Mouse (Mus musculus): ENCODE measurements around the gene Dusp10. TPM values are rescaled to one million over a fixed set of nuclear protein-coding genes. Genes with fewer than 3 reads are reported as not detected.

The Dusp10 gene
- polyA plus RNA-seq, 1 experiment from 2014 or later: 6.5 TPM

GRCm38 (mm10) chr1:184042745-184043144, 29.6 kb downstream of the Dusp10 start:
- Histone ChIP-seq H3K4me2 (replicated peaks; ENCODE audit: low read depth, low read length) (no peak overlapping the region), H3K27ac (ENCODE audit: low read depth, low read length) (no peak overlapping the region), H3K36me3 (ENCODE audit: control insufficient read depth, insufficient read depth, low read length) (no peaks in the 10 kb centered on the region), H3K27me3 (ENCODE audit: control insufficient read depth, insufficient read depth, low read length) (no peaks in the 10 kb centered on the region), H3K9me3 (ENCODE audit: control insufficient read depth, low read length) (no peaks in the 10 kb centered on the region), H3K4me1 (replicated peaks; ENCODE audit: control insufficient read depth, insufficient read depth, low read length) (no peaks in the 10 kb centered on the region), H3K4me3 (ENCODE audit: low read depth, low read length) (no peak overlapping the region), H3K9ac (ENCODE audit: low read depth, low read length) (no peak overlapping the region)
- no peak for DNase-seq (ENCODE audit: low spot score)
- ATAC-seq (ENCODE audit: low FRiP score): no peak
- 80% methylated on average over 9 of the region's 9 CpGs for WGBS

- 83% methylated on average over 6 of the region's 6 CpGs for WGBS
- no peak for DNase-seq (ENCODE audit: low spot score)
These were observed 30.3 kb downstream of the Dusp10 start for GRCm38 (mm10) chr1:184043391-184043790.

GRCm38 (mm10) chr1:184046070-184046677, 33.1 kb downstream of the Dusp10 start:
- DNase-seq (ENCODE audit: low spot score): peak; percentile 19
- Histone ChIP-seq H3K36me3 (ENCODE audit: control insufficient read depth, insufficient read depth, low read length) (no peaks in the 10 kb centered on the region), H3K27ac (ENCODE audit: low read depth, low read length) (no peak overlapping the region), H3K9ac (ENCODE audit: low read depth, low read length) (no peak overlapping the region), H3K4me2 (replicated peaks; ENCODE audit: low read depth, low read length) (no peak overlapping the region), H3K9me3 (ENCODE audit: control insufficient read depth, low read length) (no peaks in the 10 kb centered on the region), H3K27me3 (ENCODE audit: control insufficient read depth, insufficient read depth, low read length) (no peaks in the 10 kb centered on the region), H3K4me3 (ENCODE audit: low read depth, low read length) (no peak overlapping the region), H3K4me1 (replicated peaks; ENCODE audit: control insufficient read depth, insufficient read depth, low read length) (no peaks in the 10 kb centered on the region)
- WGBS: 61% methylated on average over 6 of the region's 6 CpGs
- no peak for ATAC-seq (ENCODE audit: low FRiP score)

More at GRCm38 (mm10) chr1:184043391-184043790, 30.3 kb downstream of the Dusp10 start:
- H3K9me3 ChIP-seq (ENCODE audit: control insufficient read depth, low read length): no peaks in the 10 kb centered on the region
- H3K36me3 ChIP-seq (ENCODE audit: control insufficient read depth, insufficient read depth, low read length): no peaks in the 10 kb centered on the region
- no peak overlapping the region for H3K4me2 ChIP-seq (replicated peaks; ENCODE audit: low read depth, low read length)
- no peak overlapping the region for H3K4me3 ChIP-seq (ENCODE audit: low read depth, low read length)
- H3K9ac ChIP-seq (ENCODE audit: low read depth, low read length): no peak overlapping the region
- H3K4me1 ChIP-seq (replicated peaks; ENCODE audit: control insufficient read depth, insufficient read depth, low read length): no peaks in the 10 kb centered on the region
- H3K27me3 ChIP-seq (ENCODE audit: control insufficient read depth, insufficient read depth, low read length): no peaks in the 10 kb centered on the region
- H3K27ac ChIP-seq (ENCODE audit: low read depth, low read length): no peak overlapping the region
- ATAC-seq (ENCODE audit: low FRiP score): no peak

GRCm38 (mm10) chr1:184047818-184048217, 34.7 kb downstream of the Dusp10 start:
- Histone ChIP-seq H3K36me3 (ENCODE audit: control insufficient read depth, insufficient read depth, low read length) (no peaks in the 10 kb centered on the region), H3K9ac (ENCODE audit: low read depth, low read length) (no peak overlapping the region), H3K9me3 (ENCODE audit: control insufficient read depth, low read length) (no peaks in the 10 kb centered on the region), H3K4me3 (ENCODE audit: low read depth, low read length) (no peak overlapping the region), H3K4me2 (replicated peaks; ENCODE audit: low read depth, low read length) (no peak overlapping the region), H3K27ac (ENCODE audit: low read depth, low read length) (no peak overlapping the region), H3K27me3 (ENCODE audit: control insufficient read depth, insufficient read depth, low read length) (no peaks in the 10 kb centered on the region), H3K4me1 (replicated peaks; ENCODE audit: control insufficient read depth, insufficient read depth, low read length) (no peaks in the 10 kb centered on the region)
- ATAC-seq (ENCODE audit: low FRiP score) (no peak), DNase-seq (ENCODE audit: low spot score) (no peak)
- 90% methylated on average over 9 of the region's 9 CpGs for WGBS

GRCm38 (mm10) chr1:184048675-184049418, 35.7 kb downstream of the Dusp10 start:
- no peak overlapping the region for H3K4me2 ChIP-seq (replicated peaks; ENCODE audit: low read depth, low read length)

GRCm38 (mm10) chr1:184051286-184051685, 38.2 kb downstream of the Dusp10 start:
- Histone ChIP-seq H3K9me3 (ENCODE audit: control insufficient read depth, low read length) (no peaks in the 10 kb centered on the region), H3K36me3 (ENCODE audit: control insufficient read depth, insufficient read depth, low read length) (no peaks in the 10 kb centered on the region), H3K9ac (ENCODE audit: low read depth, low read length) (no peak overlapping the region), H3K4me3 (ENCODE audit: low read depth, low read length) (no peak overlapping the region), H3K4me2 (replicated peaks; ENCODE audit: low read depth, low read length) (no peak overlapping the region), H3K27ac (ENCODE audit: low read depth, low read length) (no peak overlapping the region), H3K4me1 (replicated peaks; ENCODE audit: control insufficient read depth, insufficient read depth, low read length) (no peaks in the 10 kb centered on the region), H3K27me3 (ENCODE audit: control insufficient read depth, insufficient read depth, low read length) (no peaks in the 10 kb centered on the region)
- ATAC-seq (ENCODE audit: low FRiP score): no peak
- DNase-seq (ENCODE audit: low spot score): no peak
- WGBS: 81% methylated on average over 1 of the region's 1 CpGs

More at GRCm38 (mm10) chr1:184048675-184049418, 35.7 kb downstream of the Dusp10 start:
- H3K4me3 ChIP-seq (ENCODE audit: low read depth, low read length): no peak overlapping the region
- 74% methylated on average over 10 of the region's 10 CpGs for WGBS
- no peak for DNase-seq (ENCODE audit: low spot score)
- H3K27ac ChIP-seq (ENCODE audit: low read depth, low read length): no peak overlapping the region
- no peaks in the 10 kb centered on the region for H3K36me3 ChIP-seq (ENCODE audit: control insufficient read depth, insufficient read depth, low read length)
- no peak for ATAC-seq (ENCODE audit: low FRiP score)
- no peak overlapping the region for H3K9ac ChIP-seq (ENCODE audit: low read depth, low read length)
- no peaks in the 10 kb centered on the region for H3K27me3 ChIP-seq (ENCODE audit: control insufficient read depth, insufficient read depth, low read length)
- no peaks in the 10 kb centered on the region for H3K4me1 ChIP-seq (replicated peaks; ENCODE audit: control insufficient read depth, insufficient read depth, low read length)
- no peaks in the 10 kb centered on the region for H3K9me3 ChIP-seq (ENCODE audit: control insufficient read depth, low read length)

GRCm38 (mm10) chr1:184051824-184052223, 38.7 kb downstream of the Dusp10 start:
- Histone ChIP-seq H3K4me1 (replicated peaks; ENCODE audit: control insufficient read depth, insufficient read depth, low read length) (no peaks in the 10 kb centered on the region), H3K27me3 (ENCODE audit: control insufficient read depth, insufficient read depth, low read length) (no peaks in the 10 kb centered on the region), H3K4me2 (replicated peaks; ENCODE audit: low read depth, low read length) (no peak overlapping the region), H3K27ac (ENCODE audit: low read depth, low read length) (no peak overlapping the region), H3K9ac (ENCODE audit: low read depth, low read length) (no peak overlapping the region), H3K36me3 (ENCODE audit: control insufficient read depth, insufficient read depth, low read length) (no peaks in the 10 kb centered on the region), H3K9me3 (ENCODE audit: control insufficient read depth, low read length) (no peaks in the 10 kb centered on the region), H3K4me3 (ENCODE audit: low read depth, low read length) (no peak overlapping the region)
- DNase-seq (ENCODE audit: low spot score) (no peak), ATAC-seq (ENCODE audit: low FRiP score) (no peak)
- WGBS: 55% methylated on average over 6 of the region's 6 CpGs

GRCm38 (mm10) chr1:184052331-184052730, 39.2 kb downstream of the Dusp10 start:
- H3K9me3 ChIP-seq (ENCODE audit: control insufficient read depth, low read length): no peaks in the 10 kb centered on the region
- H3K27ac ChIP-seq (ENCODE audit: low read depth, low read length): no peak overlapping the region
- 81% methylated on average over 4 of the region's 4 CpGs for WGBS
- ATAC-seq (ENCODE audit: low FRiP score) (no peak), DNase-seq (ENCODE audit: low spot score) (no peak)
- H3K27me3 ChIP-seq (ENCODE audit: control insufficient read depth, insufficient read depth, low read length): no peaks in the 10 kb centered on the region
- no peaks in the 10 kb centered on the region for H3K36me3 ChIP-seq (ENCODE audit: control insufficient read depth, insufficient read depth, low read length)
- no peak overlapping the region for H3K4me3 ChIP-seq (ENCODE audit: low read depth, low read length)
- no peak overlapping the region for H3K4me2 ChIP-seq (replicated peaks; ENCODE audit: low read depth, low read length)
- no peaks in the 10 kb centered on the region for H3K4me1 ChIP-seq (replicated peaks; ENCODE audit: control insufficient read depth, insufficient read depth, low read length)
- H3K9ac ChIP-seq (ENCODE audit: low read depth, low read length): no peak overlapping the region

- H3K4me2 ChIP-seq (replicated peaks; ENCODE audit: low read depth, low read length): no peak overlapping the region
- no peak overlapping the region for H3K27ac ChIP-seq (ENCODE audit: low read depth, low read length)
- H3K36me3 ChIP-seq (ENCODE audit: control insufficient read depth, insufficient read depth, low read length): no peaks in the 10 kb centered on the region
- H3K9ac ChIP-seq (ENCODE audit: low read depth, low read length): no peak overlapping the region
- H3K4me1 ChIP-seq (replicated peaks; ENCODE audit: control insufficient read depth, insufficient read depth, low read length): no peaks in the 10 kb centered on the region
- ATAC-seq (ENCODE audit: low FRiP score) (no peak), DNase-seq (ENCODE audit: low spot score) (no peak)
- H3K27me3 ChIP-seq (ENCODE audit: control insufficient read depth, insufficient read depth, low read length): no peaks in the 10 kb centered on the region
- no peak overlapping the region for H3K4me3 ChIP-seq (ENCODE audit: low read depth, low read length)
- H3K9me3 ChIP-seq (ENCODE audit: control insufficient read depth, low read length): no peaks in the 10 kb centered on the region
- 94% methylated on average over 4 of the region's 4 CpGs for WGBS
These were observed 40.0 kb downstream of the Dusp10 start for GRCm38 (mm10) chr1:184053141-184053540.

Data from hindbrain, embryonic 11.5 days (tissue).